Comparison of ENCODE assay signal across 8 mouse cellular contexts in the genomic region with DNA sequence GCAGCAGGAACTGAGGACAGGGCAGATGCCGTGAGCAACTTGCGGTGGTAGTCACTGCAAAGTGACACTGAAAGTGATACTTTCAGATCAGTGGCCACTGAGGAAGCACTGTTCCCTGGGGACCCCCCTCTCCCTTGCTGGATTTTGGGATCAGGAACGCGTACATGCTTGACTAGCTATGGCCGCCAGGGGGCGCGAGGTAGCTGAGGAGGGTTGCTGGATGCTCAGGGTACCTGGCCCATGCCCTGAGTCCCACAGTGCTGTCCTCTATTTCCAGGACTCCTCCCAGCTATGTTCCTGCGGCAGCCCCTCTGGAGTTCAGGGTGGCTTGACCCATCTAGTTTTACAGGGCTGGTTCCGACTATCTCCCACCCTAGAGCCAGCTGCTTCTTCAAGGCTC. TPM values are rescaled to one million over a fixed set of nuclear protein-coding genes. Genes with fewer than 3 reads are reported as not detected.
DNase-seq lines count a peak whose midpoint lies in the region; ATAC-seq and TF ChIP-seq lines count a peak whose summit lies in the region.

No protein-coding gene starts in this region.

- no peak overlapping the region for H3K4me3 ChIP-seq in liver, embryonic 12.5 days
- H3K4me3 ChIP-seq in intestine, embryonic 15.5 days (replicated peaks) = no peak overlapping the region
- no peak overlapping the region for H3K4me3 ChIP-seq in limb, embryonic 11.5 days (ENCODE audit: low read depth, low read length)
- H3K4me3 ChIP-seq in midbrain, postnatal 0 days (ENCODE audit: low read depth, low read length) = no peak overlapping the region

- no peak overlapping the region for H3K9ac ChIP-seq in liver, embryonic 12.5 days
- H3K9ac ChIP-seq in intestine, embryonic 15.5 days = no peak overlapping the region
- no peak overlapping the region for H3K9ac ChIP-seq in limb, embryonic 11.5 days (ENCODE audit: low read length)
- H3K9ac ChIP-seq in midbrain, postnatal 0 days (replicated peaks; ENCODE audit: low read length, poor library complexity, severe bottlenecking) = no peak overlapping the region

- intact Hi-C loops in gastrocnemius, postnatal 36 days (cut with DNase I) = loop anchor here (1.0 to 5.0 kb wide), 3 partner anchors 50 to 145 kb away; no protein-coding TSS in a partner anchor

- WGBS in liver, embryonic 12.5 days (ENCODE audit: insufficient replicate concordance) = 13% methylated on average over 9 of the region's 9 CpGs
- WGBS in intestine, embryonic 15.5 days = 13% methylated on average over 9 of the region's 9 CpGs
- 6% methylated on average over 9 of the region's 9 CpGs for WGBS in limb, embryonic 11.5 days
- WGBS in midbrain, postnatal 0 days = 28% methylated on average over 5 of the region's 9 CpGs

- no peaks in the 10 kb centered on the region for H3K27me3 ChIP-seq in liver, embryonic 12.5 days (replicated peaks)
- no peaks in the 10 kb centered on the region for H3K27me3 ChIP-seq in intestine, embryonic 15.5 days (replicated peaks)
- no peaks in the 10 kb centered on the region for H3K27me3 ChIP-seq in limb, embryonic 11.5 days (ENCODE audit: control insufficient read depth, insufficient read depth, low read length)
- H3K27me3 ChIP-seq in midbrain, postnatal 0 days (ENCODE audit: insufficient read depth, low read length) = no peaks in the 10 kb centered on the region

- DNase-seq in liver = peak; percentile 69
- peak; percentile 89 for DNase-seq in embryo, embryonic 10 days (ENCODE audit: low spot score)
- DNase-seq in gastrocnemius, postnatal 36 days = peak; percentile 82 to 83
- peak; percentile 87 for DNase-seq in limb, embryonic 11.5 days (ENCODE audit: low spot score)
- peak; percentile 63 for DNase-seq in midbrain, postnatal 0 days (ENCODE audit: low spot score)
- peak; percentile 45 to 57 for DNase-seq in spleen, postnatal 36 days (ENCODE audit: low spot score in 2 of 2)

- no peaks in the 10 kb centered on the region for H3K9me3 ChIP-seq in liver, embryonic 12.5 days (replicated peaks)
- no peaks in the 10 kb centered on the region for H3K9me3 ChIP-seq in intestine, embryonic 15.5 days
- H3K9me3 ChIP-seq in limb, embryonic 11.5 days (ENCODE audit: control insufficient read depth, low read length) = no peaks in the 10 kb centered on the region
- no peaks in the 10 kb centered on the region for H3K9me3 ChIP-seq in midbrain, postnatal 0 days (ENCODE audit: low read length)

- H3K27ac ChIP-seq in liver, embryonic 12.5 days = no peak overlapping the region
- H3K27ac ChIP-seq in intestine, embryonic 15.5 days = no peak overlapping the region
- no peak overlapping the region for H3K27ac ChIP-seq in limb, embryonic 11.5 days (replicated peaks; ENCODE audit: low read depth, low read length)
- no peak overlapping the region for H3K27ac ChIP-seq in midbrain, postnatal 0 days (ENCODE audit: low read depth, low read length)

- TF ChIP-seq CTCF in midbrain, postnatal 0 days (IDR thresholded peaks at IDR 0.05) = peak; percentile 79

- H3K4me1 ChIP-seq in liver, embryonic 12.5 days = no peaks in the 10 kb centered on the region
- H3K4me1 ChIP-seq in intestine, embryonic 15.5 days (replicated peaks) = no peaks in the 10 kb centered on the region
- H3K4me1 ChIP-seq in limb, embryonic 11.5 days (ENCODE audit: control insufficient read depth, insufficient read depth, low read length) = no peaks in the 10 kb centered on the region
- no peaks in the 10 kb centered on the region for H3K4me1 ChIP-seq in midbrain, postnatal 0 days (ENCODE audit: insufficient read depth, low read length)

- no peak for ATAC-seq in liver, embryonic 12.5 days
- ATAC-seq in intestine, embryonic 15.5 days = peak; percentile 79
- peak; percentile 62 for ATAC-seq in limb, embryonic 11.5 days (ENCODE audit: insufficient number of reproducible peaks, low FRiP score, low TSS enrichment, low read depth)
- peak; percentile 29; the same call in 1 of the 2 replicates for ATAC-seq in midbrain, postnatal 0 days (ENCODE audit: low FRiP score)

- no peak overlapping the region for H3K4me2 ChIP-seq in liver, embryonic 12.5 days
- H3K4me2 ChIP-seq in intestine, embryonic 15.5 days (replicated peaks) = no peak overlapping the region
- H3K4me2 ChIP-seq in limb, embryonic 11.5 days (ENCODE audit: low read depth, severe bottlenecking) = no peak overlapping the region
- H3K4me2 ChIP-seq in midbrain, postnatal 0 days (ENCODE audit: low read depth, low read length, poor library complexity, severe bottlenecking) = no peak overlapping the region

- H3K36me3 ChIP-seq in liver, embryonic 12.5 days = no peaks in the 10 kb centered on the region
- no peaks in the 10 kb centered on the region for H3K36me3 ChIP-seq in intestine, embryonic 15.5 days
- H3K36me3 ChIP-seq in limb, embryonic 11.5 days (ENCODE audit: control insufficient read depth, insufficient read depth, low read length) = no peaks in the 10 kb centered on the region
- H3K36me3 ChIP-seq in midbrain, postnatal 0 days (ENCODE audit: insufficient read depth, low read length) = no peaks in the 10 kb centered on the region

RNA-seq across cellular contexts. Expression of gene Scml4, which starts 17.8 kb away (rescaled TPM):
- 0.15 and 0.28 TPM in 2 replicates for polyA plus RNA-seq in liver, embryonic 12.5 days (2016; fragmentation: Nextera tagmentation; extraction: Ambion mirVana)
- total RNA-seq in gastrocnemius, postnatal 36 days (2021) = 1 to 10 TPM in 1 of 2 experiments, under 1 TPM in 1; 0.94 to 1.3 TPM
- 29.3 TPM in 2 replicates for polyA plus RNA-seq in intestine, embryonic 15.5 days (2015; fragmentation: Nextera tagmentation; extraction: Ambion mirVana)
- polyA plus RNA-seq in limb, embryonic 11.5 days (2014; fragmentation: Nextera tagmentation; extraction: Ambion mirVana) = 0.13 and 0.45 TPM in 2 replicates
- 53.8 and 57.1 TPM in 2 replicates for total RNA-seq in midbrain, postnatal 0 days (2014; rRNA removed)
- polyA plus RNA-seq in midbrain, postnatal 0 days (2015; fragmentation: Nextera tagmentation; extraction: Ambion mirVana) = 11.4 and 12.9 TPM in 2 replicates
